Comparison of ENCODE assay signal across 19 mouse cellular contexts in the genomic region with DNA sequence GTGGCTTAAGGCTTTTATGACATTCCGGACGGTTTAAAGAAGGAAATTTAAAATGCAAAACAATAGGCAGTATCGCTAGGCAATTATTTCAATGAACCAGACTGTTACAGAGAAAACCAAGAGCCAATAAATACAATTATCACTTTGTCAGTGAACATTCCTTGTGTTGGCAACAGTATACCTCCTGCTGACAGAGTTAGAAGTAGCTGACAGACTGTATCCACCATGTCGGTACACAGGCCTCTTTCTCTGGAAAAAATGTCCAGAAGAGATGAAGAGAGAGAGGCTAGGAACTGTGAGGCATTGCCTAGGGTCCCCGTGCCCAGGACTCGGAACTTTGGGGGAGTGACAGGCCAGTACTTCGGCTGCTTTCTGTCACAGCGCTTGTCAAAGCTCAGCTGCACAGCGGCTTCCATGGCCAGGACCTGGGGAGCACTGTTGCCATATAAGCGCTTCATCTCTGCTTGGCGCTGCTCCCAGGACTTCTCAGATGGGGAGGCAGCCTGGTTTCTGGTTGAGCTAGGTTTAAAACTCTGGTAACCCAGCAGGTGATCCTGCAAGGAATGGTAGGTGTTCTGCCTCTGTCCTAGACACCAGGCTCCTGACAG.
A peak's percentile ranks its signal among the peaks of the same experiment; 100 is the strongest.
DNase-seq lines count a peak whose midpoint lies in the region; ATAC-seq lines count a peak whose summit lies in the region.
"Had no signal": no experiment of that assay in that cellular context is flagged by ENCODE, and none has a peak within 500 bp of the region (broad histone marks: within the 10 kb centered on the region; RNA-seq: fewer than 3 reads in every experiment).

No protein-coding gene starts in this region.

- no peak overlapping the region for H3K4me3 ChIP-seq in hindbrain, embryonic 14.5 days (replicated peaks; ENCODE audit: low read length)
- H3K4me3 ChIP-seq in hindbrain, embryonic 13.5 days: no peak overlapping the region
- H3K4me3 ChIP-seq: heart, embryonic 10.5 days; intestine, embryonic 15.5 days; kidney, embryonic 15.5 days; limb, embryonic 15.5 days had no signal

- 77% methylated on average over 11 of the region's 11 CpGs for WGBS in hindbrain, embryonic 14.5 days
- 81% methylated on average over 11 of the region's 11 CpGs for WGBS in hindbrain, embryonic 13.5 days

- no peak for DNase-seq in hindbrain, embryonic 14.5 days (ENCODE audit: low spot score)
- peak; percentile 33 for DNase-seq in brain, adult 2 months (ENCODE audit: low read depth, low spot score)
- peak; percentile 45 to 62 for DNase-seq in cerebellum, postnatal 10 days
- no peak for DNase-seq in urinary bladder, postnatal 4 days (ENCODE audit: low spot score in 2 of 2)
- no peak for DNase-seq in spleen, postnatal 14 days (ENCODE audit: low spot score in 2 of 2)
- no peak for DNase-seq in lung, postnatal 36 days
- DNase-seq: adrenal gland, postnatal 25 days; gastrocnemius, postnatal 14 days; lung, postnatal 14 days; thymus, postnatal 14 days had no signal

- H3K27ac ChIP-seq in hindbrain, embryonic 14.5 days: no peak overlapping the region
- no peak overlapping the region for H3K27ac ChIP-seq in hindbrain, embryonic 13.5 days
- H3K27ac ChIP-seq: heart, embryonic 10.5 days; intestine, embryonic 15.5 days; kidney, embryonic 15.5 days; limb, embryonic 15.5 days; stomach, postnatal 0 days had no signal

- no peaks in the 10 kb centered on the region for H3K9me3 ChIP-seq in hindbrain, embryonic 14.5 days (ENCODE audit: control insufficient read depth, low read length)
- H3K9me3 ChIP-seq in hindbrain, embryonic 13.5 days: no peaks in the 10 kb centered on the region
- H3K9me3 ChIP-seq: heart, embryonic 10.5 days; intestine, embryonic 15.5 days; kidney, embryonic 15.5 days; limb, embryonic 15.5 days had no signal

- peak; percentile 48; the same call in 1 of the 2 replicates for ATAC-seq in hindbrain, embryonic 14.5 days (ENCODE audit: low FRiP score)
- no peak for ATAC-seq in hindbrain, embryonic 13.5 days (ENCODE audit: low FRiP score)
- peak; percentile 38; the same call in 1 of the 2 replicates for ATAC-seq in cerebellum, adult (ENCODE audit: insufficient number of reproducible peaks, low FRiP score, low TSS enrichment)
- ATAC-seq: activated CD4-positive, CD25-positive, alpha-beta regulatory T cell, adult 4 months; intestine, embryonic 15.5 days; Patski had no signal

- H3K4me2 ChIP-seq in hindbrain, embryonic 14.5 days (replicated peaks): no peak overlapping the region
- H3K4me2 ChIP-seq in hindbrain, embryonic 13.5 days: no peak overlapping the region
- H3K4me2 ChIP-seq: intestine, embryonic 15.5 days; kidney, embryonic 15.5 days; limb, embryonic 15.5 days had no signal

- H3K36me3 ChIP-seq in hindbrain, embryonic 14.5 days (replicated peaks; ENCODE audit: control insufficient read depth, insufficient read depth): no peaks in the 10 kb centered on the region
- H3K36me3 ChIP-seq in hindbrain, embryonic 13.5 days: no peaks in the 10 kb centered on the region
- H3K36me3 ChIP-seq: heart, embryonic 10.5 days; intestine, embryonic 15.5 days; kidney, embryonic 15.5 days; limb, embryonic 15.5 days had no signal

- H3K27me3 ChIP-seq in hindbrain, embryonic 14.5 days (ENCODE audit: control insufficient read depth, insufficient read depth, low read length): no peaks in the 10 kb centered on the region
- H3K27me3 ChIP-seq in hindbrain, embryonic 13.5 days: no peaks in the 10 kb centered on the region
- H3K27me3 ChIP-seq: intestine, embryonic 15.5 days; kidney, embryonic 15.5 days; limb, embryonic 15.5 days; Patski had no signal

- H3K4me1 ChIP-seq in hindbrain, embryonic 14.5 days (replicated peaks; ENCODE audit: control insufficient read depth, insufficient read depth, low read length): no peaks in the 10 kb centered on the region
- H3K4me1 ChIP-seq in hindbrain, embryonic 13.5 days (replicated peaks): no peaks in the 10 kb centered on the region
- H3K4me1 ChIP-seq: heart, embryonic 10.5 days; intestine, embryonic 15.5 days; kidney, embryonic 15.5 days; limb, embryonic 15.5 days had no signal

- H3K9ac ChIP-seq in hindbrain, embryonic 14.5 days: no peak overlapping the region
- H3K9ac ChIP-seq in hindbrain, embryonic 13.5 days: no peak overlapping the region
- H3K9ac ChIP-seq: intestine, embryonic 15.5 days; kidney, embryonic 15.5 days; limb, embryonic 15.5 days had no signal

Comparison
In these comparisons a context has a peak if more than half of its experiments do, and no peak if none do; other contexts are left out.
1. DNase-seq: peak in brain, adult 2 months (single experiment) and cerebellum, postnatal 10 days (2 of 2); none in hindbrain, embryonic 14.5 days (single experiment), urinary bladder, postnatal 4 days (0 of 2), spleen, postnatal 14 days (0 of 2) and lung, postnatal 36 days (single experiment).